Mouse (Mus musculus): ENCODE data around the gene Psmf1.
A peak's percentile ranks its signal among the peaks of the same experiment; 100 is the strongest.

The Psmf1 gene

DNA sequence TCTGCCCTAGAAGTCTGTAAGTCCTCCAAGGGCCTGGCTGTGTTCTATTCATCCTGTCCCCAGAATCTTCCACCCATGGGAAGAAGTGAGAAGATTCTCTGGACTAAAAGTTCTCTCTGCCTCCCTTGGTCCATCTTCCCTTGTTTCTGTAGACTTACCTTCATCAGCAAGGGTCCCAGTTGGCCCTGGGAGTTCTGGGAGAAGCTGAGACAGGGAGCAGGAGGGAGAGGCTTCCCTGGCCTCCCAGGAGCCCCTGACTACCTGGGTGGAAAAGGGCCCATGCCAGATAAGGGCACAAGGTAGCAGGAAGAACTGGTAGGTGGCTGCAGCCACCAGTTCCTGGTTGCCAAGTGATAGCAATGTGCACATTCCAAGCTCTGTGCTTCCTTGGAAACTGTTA, at the start of gene Psmf1:
TSS of gene Psmf1 (minus strand) at position 342 of the 400 bp plus-strand sequence.
- no peak for DNase-seq (ENCODE audit: low spot score)

DNA sequence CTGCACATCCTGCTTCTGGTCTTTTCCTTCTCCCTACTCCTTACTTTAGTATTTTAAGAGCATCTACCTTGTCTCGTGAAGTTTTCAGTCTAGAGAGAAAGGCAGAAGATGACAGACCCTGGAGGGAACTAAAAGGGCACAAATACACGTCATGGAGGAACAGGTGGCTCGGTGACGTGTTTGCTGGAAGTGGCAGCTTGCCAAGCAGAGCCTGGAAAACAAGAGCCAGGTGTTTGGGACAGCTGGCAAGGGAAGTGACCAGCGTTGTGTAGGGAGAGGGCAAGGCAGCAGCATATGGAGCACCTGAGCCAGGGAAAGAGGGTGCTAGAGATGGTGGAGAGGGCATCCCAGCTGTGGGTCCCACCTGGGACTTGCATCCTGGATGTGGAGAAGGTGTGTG, 47.2 kb upstream of the Psmf1 start:
- DNase-seq (ENCODE audit: low spot score) = no peak

DNA sequence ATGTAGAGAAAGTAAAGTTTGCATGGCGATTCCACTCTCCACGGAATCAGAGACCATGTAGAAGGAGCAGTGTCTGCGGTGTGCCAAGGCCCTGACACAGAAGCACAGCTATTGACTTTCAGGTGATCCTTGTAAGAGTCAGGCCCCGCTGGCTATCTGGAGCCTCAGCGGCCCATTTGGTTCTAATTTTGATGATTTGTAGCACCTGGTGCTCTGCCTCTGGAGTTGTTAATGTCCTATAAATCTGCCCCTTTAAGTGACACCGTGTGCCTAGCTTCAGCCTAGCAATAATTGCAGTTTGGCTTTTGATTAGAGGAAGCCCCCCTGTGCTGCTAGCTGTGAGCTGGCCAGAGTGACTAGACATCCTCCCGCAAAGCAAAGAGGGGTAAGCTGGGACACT, 46.2 kb upstream of the Psmf1 start:
- DNase-seq (ENCODE audit: low spot score) = no peak

DNA sequence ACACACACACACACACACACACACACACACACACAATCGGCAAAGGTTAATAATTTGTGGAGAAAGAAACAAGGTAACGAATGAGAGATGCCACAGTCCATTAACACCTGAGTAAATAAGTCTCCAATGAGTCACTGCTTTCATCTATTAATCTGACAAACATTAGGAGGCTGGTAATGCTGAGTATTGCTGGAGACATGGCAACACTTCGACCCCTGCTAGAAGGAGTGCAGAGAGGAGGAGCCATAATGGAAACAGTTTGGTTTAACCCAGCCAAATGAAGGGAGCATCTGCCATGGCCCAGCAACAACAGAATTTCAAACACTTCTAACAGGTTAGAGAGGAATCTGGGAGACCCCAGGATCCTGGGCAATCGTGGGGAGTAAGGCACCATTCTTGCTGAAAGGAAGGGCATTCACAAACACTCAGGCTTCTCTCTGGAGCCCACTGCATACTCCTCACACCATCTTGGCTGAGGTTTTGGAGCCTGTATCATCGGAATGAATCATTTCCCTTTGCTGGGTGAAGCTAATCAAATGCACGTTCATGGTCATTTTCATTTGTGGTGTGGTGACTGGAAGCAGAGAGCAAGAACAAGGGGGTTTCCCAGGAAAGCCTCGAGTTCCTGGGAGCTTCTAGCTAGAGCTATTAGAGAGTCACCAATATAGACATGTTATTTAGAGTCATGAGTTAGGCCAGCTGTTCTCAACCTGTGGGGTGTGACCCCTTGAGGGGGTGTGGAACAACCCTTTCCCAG, 44.4 kb upstream of the Psmf1 start:
- DNase-seq (ENCODE audit: low spot score) = no peak

DNA sequence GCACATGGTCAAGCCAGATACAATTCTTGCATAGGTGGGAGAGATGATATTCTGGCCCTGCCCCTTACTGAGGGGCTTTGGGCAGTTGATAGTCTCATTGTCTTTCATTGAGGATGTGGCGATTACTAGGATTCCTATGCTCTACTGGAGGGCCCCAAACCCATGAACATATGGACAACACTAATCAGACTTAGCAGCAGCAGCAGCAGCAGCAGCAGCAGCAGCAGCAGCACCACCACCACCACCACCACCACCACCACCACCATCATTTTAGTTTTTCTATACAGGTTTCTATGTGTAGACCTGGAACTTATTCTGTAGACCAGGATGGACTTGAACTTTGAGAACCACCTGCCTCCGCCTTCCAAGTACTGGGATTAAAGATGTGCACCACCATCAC, 39.5 kb upstream of the Psmf1 start:
- DNase-seq (ENCODE audit: low spot score) = no peak

DNA sequence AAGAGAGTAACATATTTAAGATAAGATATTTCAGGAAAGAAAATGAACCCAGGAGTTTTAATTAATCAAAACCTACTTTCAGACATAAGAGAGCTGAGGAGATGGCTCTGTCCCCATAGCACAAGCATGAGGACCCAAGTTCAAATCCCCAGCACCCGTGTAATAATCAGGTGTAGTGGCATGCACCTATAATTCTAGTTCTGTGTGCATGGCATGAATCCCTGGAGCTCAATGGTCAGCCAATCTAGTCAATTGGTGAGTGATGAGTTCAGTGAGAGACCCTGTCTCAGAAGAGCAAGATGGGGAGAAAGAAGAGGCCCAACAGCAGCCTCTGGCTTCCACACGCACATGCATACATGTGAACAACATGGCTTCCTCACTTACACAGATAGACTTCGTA, 33.4 kb upstream of the Psmf1 start:
- DNase-seq (ENCODE audit: low spot score) = no peak

DNA sequence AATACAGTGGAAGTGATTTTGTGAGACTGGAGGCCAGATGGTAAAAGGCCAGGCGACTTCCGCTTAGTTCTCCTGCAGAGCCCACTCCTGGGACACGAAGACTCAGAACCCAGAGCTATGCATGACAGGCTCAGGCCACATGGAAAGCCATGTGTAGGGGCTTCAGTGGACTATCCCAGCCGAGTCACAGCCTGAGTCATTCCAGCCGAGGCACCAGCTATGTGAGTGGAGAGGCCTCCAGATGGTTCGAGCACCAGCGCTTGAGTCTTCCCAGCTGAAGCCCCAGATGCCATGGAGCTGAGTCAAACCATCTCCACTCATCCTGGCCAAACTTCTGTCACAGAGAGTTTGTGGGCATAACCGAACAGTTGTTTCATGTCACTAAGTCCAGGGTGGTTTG, 29.5 kb upstream of the Psmf1 start:
- no peak for DNase-seq (ENCODE audit: low spot score)

DNA sequence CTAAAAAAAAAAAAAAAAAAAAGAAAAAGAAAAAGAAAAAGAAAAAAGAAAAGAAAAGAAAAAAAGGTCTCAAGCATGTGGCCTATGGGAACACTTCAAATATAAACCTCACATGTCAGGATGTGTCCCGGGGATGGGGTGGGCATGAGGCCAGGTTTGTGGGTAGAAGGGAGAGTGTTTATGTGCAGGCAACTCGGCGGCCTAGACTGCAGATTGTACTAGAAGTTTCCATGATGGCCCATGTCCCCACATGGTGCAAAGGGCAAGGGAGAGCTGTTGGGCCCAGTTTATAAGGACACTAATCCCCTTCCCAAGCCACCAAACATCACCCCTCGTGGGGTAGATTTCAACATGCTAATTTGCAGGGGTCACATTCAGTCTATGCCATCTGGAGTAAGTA, 28.2 kb upstream of the Psmf1 start:
- DNase-seq (ENCODE audit: low spot score) = no peak

DNA sequence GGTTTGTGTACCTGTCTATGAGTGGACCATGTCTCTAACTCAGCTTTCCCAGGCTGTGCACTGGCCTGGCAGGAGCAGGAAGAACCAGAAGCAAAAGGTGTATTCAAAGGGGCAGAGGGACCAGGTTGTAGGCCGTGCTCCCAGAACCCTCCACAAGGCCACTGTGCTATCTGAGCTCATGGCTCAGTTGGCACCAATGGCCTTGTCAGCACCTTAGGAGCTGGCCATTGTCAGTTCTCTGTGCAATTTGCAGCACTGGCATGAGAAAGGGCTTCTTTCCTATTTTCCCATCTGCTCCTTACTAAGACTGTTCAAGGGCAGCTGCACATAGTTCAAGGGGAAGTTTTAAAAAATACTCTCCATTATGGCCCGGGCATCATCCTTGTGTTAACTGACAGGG, 20.6 kb upstream of the Psmf1 start:
- DNase-seq (ENCODE audit: low spot score) = no peak

DNA sequence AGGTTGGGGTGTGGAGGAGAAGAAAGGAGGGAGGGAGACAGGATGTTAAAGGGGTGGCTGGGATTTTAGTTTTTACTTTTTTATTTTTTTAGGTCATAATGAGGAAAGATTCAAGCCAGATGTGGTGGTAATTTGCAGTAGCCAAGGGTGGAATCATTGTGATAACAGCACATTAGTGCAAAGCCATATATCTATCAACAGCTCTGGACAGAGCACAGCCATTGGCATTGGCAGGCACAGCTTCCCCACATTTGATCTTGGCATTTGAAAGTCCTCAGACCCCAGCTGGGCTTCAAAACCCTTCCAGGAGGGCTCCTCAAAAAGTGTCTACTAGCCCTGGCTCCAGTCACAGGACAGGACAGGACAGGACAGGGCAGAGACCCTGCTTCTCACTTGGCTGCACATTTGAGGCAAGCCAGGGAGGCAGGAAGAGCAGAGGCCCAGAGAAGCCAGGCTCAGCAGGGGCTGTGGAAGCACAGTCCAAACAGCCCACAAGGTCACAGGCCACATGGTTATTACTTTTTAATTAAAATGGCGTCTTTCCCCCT, 14.9 kb upstream of the Psmf1 start:
- DNase-seq (ENCODE audit: low spot score) = no peak

DNA sequence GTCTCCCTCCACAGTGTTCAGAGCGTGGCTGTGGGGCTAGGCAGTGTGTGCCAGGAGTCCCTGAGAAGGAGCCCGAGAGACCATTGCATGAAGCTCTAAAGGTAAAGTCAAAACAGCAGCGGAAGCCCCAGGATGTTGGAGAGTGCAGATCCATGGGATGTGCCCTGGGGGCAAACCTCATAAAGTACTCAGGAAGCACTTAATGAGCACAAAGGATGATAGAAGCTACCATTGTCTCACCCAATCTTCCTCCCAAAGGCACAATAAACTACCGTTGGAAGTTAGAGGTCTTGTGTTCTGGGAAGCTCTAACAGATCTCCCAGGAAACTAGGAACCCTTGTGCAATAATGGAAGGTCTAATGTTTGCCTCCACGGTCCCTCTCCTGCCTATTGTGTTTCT, 13.5 kb upstream of the Psmf1 start:
- DNase-seq (ENCODE audit: low spot score) = no peak

DNA sequence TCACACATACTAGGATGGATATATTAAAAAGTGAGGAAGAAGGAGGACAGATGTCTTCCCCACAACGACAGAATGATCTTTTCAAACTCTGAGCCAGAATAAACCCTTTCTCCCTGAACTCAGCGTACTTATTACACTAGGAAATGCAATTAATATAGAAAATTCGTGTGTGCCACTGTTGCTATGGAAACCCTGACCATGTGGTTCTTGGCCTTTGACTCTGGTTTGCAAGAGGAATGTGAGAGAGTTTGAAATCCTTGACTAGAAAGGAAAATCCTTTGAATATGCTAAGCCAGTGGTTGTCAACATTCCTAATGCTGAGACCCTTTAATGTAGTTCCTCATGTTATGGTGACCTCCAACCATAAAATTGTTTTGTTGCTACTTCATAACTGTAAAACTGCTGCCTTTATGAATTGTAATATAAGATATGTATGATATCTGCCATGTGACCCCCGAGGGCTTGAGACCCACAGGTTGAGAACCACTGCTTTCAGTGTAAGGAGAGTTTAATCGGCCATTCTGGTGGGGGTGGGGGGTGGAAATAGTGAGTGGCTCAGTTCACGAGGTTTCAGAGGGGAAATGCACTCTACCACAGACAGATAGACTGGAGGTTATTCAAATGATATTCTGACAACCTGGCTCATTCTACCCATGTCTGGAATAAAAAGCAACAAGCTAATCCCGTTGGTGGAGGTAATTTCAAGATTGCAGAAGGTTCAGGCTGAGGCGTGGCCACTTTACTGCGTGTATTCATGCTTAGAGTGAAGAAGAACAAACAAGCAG, 12.5 kb upstream of the Psmf1 start:
- no peak for DNase-seq (ENCODE audit: low spot score)

DNA sequence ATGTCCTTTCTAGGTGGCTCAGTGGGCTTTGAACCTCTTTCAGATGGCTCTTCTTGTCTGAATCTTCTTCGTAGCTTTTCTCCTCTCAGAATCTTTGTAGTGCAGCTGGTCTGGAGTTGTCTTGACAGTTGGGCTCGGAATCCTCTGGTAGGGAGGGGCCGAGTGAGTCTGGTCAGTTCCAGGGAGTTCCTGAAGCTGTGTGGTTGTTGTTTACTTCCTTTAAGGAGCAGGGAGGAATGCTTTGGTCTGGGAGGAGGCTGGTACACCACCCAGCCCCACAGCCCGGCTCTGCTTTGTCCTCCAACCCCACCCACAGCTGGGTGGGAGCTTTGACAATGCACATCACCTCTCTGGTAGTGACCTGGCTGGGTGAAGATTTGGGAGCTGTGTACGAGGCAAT, 7.3 kb upstream of the Psmf1 start:
- DNase-seq (ENCODE audit: low spot score) = no peak

DNA sequence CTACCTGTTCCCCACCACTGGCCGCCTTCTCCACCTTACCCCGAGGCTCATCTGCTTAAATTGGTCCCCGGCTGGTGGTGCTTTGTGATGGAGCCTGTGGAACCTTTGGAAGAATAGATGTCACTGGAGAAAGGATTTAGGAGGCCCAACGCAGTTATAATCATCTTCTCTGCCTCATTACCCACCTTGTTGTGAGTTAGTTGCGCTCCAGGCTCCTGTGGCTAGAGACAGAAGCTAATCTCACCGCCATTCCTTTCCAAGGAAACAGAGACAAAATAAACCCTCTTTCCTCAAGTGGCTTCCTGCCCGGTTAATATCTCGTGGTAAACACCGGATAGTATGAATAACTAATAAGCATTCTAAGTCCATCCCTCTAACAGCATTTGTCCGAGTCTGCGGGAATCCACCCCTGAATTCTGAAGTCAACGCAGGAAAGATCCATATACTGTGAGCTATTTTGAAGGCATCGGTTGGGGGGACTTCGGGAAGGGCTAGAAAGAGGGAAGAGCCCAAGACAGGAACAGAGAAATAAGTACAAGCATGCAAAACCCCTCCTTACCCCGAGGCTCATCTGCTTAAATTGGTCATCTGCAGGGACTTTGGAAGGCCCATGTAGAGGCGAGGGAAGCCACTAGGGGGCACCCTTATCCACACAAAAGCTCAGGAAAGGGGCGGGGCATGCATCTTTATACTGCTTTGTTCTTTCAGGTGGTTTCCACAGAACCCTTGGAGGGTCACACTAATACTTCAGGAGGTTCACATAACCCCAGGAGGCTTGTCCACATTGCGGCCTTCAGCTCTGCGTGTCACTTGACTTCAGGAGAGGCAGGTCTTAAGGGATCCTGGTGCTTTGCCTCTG, 4.1 kb upstream of the Psmf1 start:
- peak; percentile 50 for DNase-seq (ENCODE audit: low spot score)

DNA sequence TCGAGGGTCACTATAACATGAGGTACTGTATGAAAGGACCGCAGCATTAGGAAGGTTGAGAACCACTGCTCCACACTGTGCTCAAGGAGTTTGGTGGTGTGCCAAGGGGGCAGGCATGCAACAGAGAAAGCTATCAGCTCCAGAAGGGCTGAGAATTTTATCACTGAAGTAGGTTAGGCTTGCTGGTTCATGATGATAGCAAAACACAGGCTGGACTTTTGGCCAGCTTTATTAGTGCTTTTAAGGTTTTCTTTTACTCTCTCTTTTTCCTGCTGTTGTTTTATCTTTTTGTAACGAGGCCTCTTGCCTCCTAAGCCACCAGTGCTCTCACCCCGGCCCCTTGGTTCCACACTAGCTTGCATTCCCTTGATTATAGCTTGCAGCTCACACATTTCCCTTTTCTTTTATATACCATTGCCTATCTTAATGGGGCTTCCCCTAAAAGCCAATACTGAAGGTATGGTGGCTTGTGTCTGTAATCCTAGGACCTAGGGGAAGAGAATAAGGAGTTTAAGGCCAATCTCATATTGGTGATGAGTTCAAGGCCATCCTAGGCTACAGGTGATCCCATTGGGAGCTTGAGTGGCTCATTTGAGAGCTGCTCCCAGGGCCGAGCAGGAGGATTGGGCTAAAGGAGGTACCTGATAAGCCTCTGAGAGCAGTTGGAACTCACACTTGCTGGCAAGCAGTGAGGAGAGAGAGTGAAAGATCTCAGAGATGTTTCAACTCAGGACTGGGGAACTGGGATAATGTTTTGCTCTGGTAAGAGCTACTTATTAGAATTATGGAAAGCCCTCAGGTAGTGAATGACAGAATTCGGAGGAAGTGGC, 921 bp downstream of the Psmf1 start:
- no peak for DNase-seq (ENCODE audit: low spot score)

DNA sequence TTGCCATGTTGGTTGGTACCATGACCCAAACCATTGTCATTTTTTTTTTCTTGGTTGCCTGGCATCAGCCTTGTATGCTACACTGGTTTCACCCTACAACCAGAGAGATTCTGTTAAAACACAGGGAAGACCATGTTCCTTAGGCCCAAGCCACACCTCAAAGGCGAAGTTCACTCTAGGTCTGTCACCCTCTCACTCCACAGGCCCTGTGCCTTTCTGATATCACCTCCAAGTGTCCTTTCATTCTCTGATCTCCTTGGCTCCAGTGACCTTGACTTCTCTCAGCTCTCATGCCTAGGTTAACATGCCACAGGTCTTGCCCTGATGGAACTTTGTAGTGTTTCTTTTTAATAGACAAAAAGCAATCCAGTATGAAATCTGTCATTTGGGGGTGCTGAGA, 1.9 kb downstream of the Psmf1 start:
- no peak for DNase-seq (ENCODE audit: low spot score)

DNA sequence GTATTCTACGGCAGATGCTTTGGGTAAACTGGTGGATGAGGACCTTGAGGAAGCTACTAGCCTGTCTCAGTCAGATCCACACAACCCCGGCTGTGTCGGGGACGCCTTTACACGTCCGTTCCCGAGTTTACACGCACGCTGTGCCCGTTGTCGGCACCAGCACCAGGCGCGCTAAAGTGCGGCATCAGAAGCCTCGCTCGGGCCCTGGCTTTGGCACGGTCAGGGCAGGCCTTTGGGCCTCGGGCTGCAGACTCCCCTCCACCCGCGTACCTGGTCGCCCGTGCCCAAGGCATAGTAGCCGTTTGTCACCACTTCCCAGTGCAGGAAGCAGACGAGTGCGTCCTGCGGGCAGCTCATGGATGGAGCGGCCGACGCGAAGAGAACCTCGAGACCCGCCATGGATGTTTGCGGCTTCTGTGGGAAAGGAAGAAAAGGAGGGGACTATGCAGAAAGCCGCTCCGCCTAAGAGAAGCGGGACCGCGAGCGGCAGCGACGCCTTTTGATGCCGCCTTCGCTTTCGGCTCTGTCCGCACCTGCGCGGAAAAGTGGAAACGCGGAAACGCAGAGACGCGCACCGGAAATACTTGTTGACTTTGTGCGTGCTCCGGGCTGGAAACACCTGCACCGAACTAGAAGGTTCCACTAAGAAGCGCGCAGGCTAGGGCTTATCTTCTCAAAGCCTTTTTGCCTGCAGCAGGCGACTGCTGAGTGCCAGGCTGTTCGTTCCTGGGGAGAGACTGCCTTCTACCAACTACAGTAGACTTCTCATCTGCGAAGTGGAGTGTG, 3.1 kb downstream of the Psmf1 start:
- DNase-seq (ENCODE audit: low spot score) = peak; percentile 86

DNA sequence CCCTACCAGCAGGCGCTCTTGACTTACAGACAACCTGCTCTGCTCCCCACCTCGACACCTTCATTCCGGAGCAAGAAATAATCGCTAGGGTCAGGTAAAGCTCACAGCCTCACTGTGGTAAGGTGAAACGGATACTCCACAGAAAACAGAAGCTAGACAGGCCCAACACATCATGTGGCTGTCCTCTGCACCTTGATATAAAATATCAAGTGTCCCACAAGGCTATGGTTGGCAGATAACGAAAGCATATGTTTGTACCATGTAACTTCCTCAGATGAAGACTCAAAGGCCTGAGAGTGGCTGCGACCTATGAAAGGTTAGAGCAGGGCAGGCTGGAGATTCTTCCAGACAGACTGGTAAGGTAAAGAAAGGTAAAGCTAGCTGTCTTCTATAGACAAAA, 4.5 kb downstream of the Psmf1 start:
- no peak for DNase-seq (ENCODE audit: low spot score)

DNA sequence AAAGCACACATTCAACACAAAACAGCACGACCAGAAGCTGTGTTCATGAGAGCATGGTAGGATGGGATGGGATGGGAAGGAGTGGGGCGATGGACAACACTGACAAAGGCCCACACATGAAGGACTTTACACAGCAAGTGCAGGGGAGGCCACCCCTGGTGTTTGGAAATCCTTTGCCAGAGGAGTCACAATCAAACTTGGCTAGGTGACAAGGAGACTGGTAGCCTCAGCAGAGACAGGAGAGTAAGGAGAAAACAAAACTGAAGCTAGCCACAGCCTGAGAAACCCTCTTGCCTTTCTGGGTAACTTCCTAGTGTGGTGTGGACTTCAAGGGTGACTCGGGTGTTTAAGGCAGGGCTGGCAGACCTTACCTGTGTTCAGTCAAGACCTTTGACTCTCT, 4.9 kb downstream of the Psmf1 start:
- no peak for DNase-seq (ENCODE audit: low spot score)

DNA sequence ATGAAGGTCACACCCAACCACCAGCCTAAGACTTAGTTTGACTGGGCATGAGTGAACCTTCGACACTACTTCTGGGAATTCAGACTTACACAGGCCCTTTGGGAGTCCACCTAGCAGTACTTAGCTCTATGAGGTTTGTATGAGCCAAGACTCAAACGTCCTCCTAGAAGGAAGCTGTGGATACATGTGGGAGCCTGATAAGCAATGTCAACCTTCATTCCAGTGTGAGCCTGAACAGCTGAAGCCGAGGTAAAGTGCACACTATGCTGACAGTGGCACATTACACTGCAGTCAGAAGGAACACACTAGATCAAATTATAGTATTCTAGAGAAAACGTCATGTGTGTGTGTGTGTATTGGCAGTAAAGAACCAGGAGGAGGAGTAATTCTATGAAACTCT, 5.5 kb downstream of the Psmf1 start:
- DNase-seq (ENCODE audit: low spot score) = no peak

DNA sequence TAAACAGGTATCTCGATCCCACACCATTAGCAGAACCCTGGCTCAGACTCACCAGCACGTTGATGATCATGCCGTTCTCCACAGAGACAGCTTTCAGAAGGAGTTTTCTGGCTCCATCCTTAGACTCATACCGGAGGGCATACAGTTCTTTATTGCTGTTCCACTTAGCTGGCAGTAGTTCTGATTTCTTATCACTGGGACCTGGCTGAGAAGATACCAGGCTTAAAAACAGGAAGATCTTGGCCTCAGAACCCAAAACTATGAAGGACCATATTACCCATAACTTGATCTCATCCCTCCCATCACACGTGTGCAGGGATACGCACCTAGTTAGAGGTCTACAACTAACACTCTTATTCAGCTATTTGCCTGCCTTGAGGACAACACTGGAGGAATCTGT, 8.6 kb downstream of the Psmf1 start:
- no peak for DNase-seq (ENCODE audit: low spot score)

Data from urinary bladder, postnatal 14 days (tissue).